Mouse (Mus musculus): ENCODE data around the gene Cacna2d2.

Gene Cacna2d2

GRCm38 (mm10) chr9:107409449-107409848, 10.0 kb downstream of the Cacna2d2 start:
- DNase-seq = no peak

GRCm38 (mm10) chr9:107417106-107417505, 17.7 kb downstream of the Cacna2d2 start:
- DNase-seq = no peak

GRCm38 (mm10) chr9:107419491-107420244, 20.3 kb downstream of the Cacna2d2 start:
- DNase-seq = no peak

GRCm38 (mm10) chr9:107420898-107421297, 21.5 kb downstream of the Cacna2d2 start:
- DNase-seq = no peak

- DNase-seq = no peak
Measured at GRCm38 (mm10) chr9:107422878-107423277, 23.5 kb downstream of the Cacna2d2 start.

- no peak for DNase-seq
Measured at GRCm38 (mm10) chr9:107424485-107425175, 25.2 kb downstream of the Cacna2d2 start.

- no peak for DNase-seq
Measured at GRCm38 (mm10) chr9:107427876-107428275, 28.5 kb downstream of the Cacna2d2 start.

- no peak for DNase-seq
Measured at GRCm38 (mm10) chr9:107428451-107429186, 29.2 kb downstream of the Cacna2d2 start.

GRCm38 (mm10) chr9:107430445-107430844, 31.0 kb downstream of the Cacna2d2 start:
- DNase-seq = no peak

GRCm38 (mm10) chr9:107432546-107432945, 33.1 kb downstream of the Cacna2d2 start:
- DNase-seq = no peak

GRCm38 (mm10) chr9:107434851-107435250, 35.4 kb downstream of the Cacna2d2 start:
- no peak for DNase-seq

- DNase-seq = no peak
Measured at GRCm38 (mm10) chr9:107435285-107435684, 35.9 kb downstream of the Cacna2d2 start.

- DNase-seq = no peak
Measured at GRCm38 (mm10) chr9:107442891-107443290, 43.5 kb downstream of the Cacna2d2 start.

GRCm38 (mm10) chr9:107443324-107443723, 43.9 kb downstream of the Cacna2d2 start:
- DNase-seq = no peak

GRCm38 (mm10) chr9:107445011-107445471, 45.6 kb downstream of the Cacna2d2 start:
- DNase-seq = no peak

- no peak for DNase-seq
Measured at GRCm38 (mm10) chr9:107448805-107449517, 49.5 kb downstream of the Cacna2d2 start.

GRCm38 (mm10) chr9:107451400-107451799, 52.0 kb downstream of the Cacna2d2 start:
- no peak for DNase-seq

GRCm38 (mm10) chr9:107451891-107452521, 52.6 kb downstream of the Cacna2d2 start:
- DNase-seq = no peak

- DNase-seq = peak; percentile 19 to 39
Measured at GRCm38 (mm10) chr9:107452552-107452951, 53.1 kb downstream of the Cacna2d2 start.

- DNase-seq = no peak
Measured at GRCm38 (mm10) chr9:107453151-107453550, 53.7 kb downstream of the Cacna2d2 start.

GRCm38 (mm10) chr9:107456667-107457066, 57.3 kb downstream of the Cacna2d2 start:
- no peak for DNase-seq

GRCm38 (mm10) chr9:107462907-107463306, 63.5 kb downstream of the Cacna2d2 start:
- no peak for DNase-seq
